22 mouse cellular contexts compared by ENCODE assay signal in the genomic region with DNA sequence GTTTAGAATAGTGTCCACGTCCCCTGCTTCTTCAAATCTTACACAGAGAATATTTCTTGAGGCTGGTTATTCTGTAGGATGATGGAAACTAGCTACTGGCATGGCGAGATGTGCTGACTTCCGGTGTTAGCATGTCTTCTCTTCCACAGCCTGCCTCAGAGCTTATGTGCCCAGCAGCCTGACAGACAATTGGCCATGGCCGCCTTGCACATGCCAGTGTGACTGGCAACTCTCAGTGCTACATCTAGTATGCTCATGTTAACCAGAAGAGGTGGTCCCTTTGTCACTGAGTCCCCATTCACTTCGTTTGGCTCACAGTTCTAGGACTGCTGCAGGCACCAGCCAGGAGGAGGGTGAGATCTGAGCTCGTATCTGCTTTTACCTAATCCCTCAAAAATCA.
DNase-seq lines count a peak whose midpoint lies in the region; ATAC-seq and TF ChIP-seq lines count a peak whose summit lies in the region.
"Had no signal": no experiment of that assay in that cellular context is flagged by ENCODE, and none has a peak within 500 bp of the region (broad histone marks: within the 10 kb centered on the region; RNA-seq: fewer than 3 reads in every experiment).

No protein-coding gene starts in this region.

- H3K4me2 ChIP-seq in stomach, embryonic 14.5 days (replicated peaks; ENCODE audit: low read depth, low read length): no peak overlapping the region
- H3K4me2 ChIP-seq in stomach, postnatal 0 days (replicated peaks; ENCODE audit: low read depth): no peak overlapping the region
- no peak overlapping the region for H3K4me2 ChIP-seq in embryonic facial prominence, embryonic 14.5 days (ENCODE audit: low read depth, low read length)
- H3K4me2 ChIP-seq: embryonic facial prominence, embryonic 15.5 days; heart, embryonic 11.5 days; hindbrain, embryonic 12.5 days had no signal

- H3K9ac ChIP-seq in stomach, embryonic 14.5 days (replicated peaks; ENCODE audit: low read depth, low read length): no peak overlapping the region
- H3K9ac ChIP-seq in stomach, postnatal 0 days (ENCODE audit: low read length): no peak overlapping the region
- no peak overlapping the region for H3K9ac ChIP-seq in embryonic facial prominence, embryonic 14.5 days (ENCODE audit: low read depth, low read length)
- H3K9ac ChIP-seq: embryonic facial prominence, embryonic 15.5 days; hindbrain, embryonic 12.5 days had no signal

- H3K4me3 ChIP-seq in stomach, embryonic 14.5 days (ENCODE audit: low read depth, low read length): no peak overlapping the region
- H3K4me3 ChIP-seq in stomach, postnatal 0 days (ENCODE audit: low read depth, low read length): no peak overlapping the region
- no peak overlapping the region for H3K4me3 ChIP-seq in embryonic facial prominence, embryonic 14.5 days (ENCODE audit: low read depth, low read length)
- H3K4me3 ChIP-seq in limb, embryonic 10.5 days: no peak overlapping the region
- H3K4me3 ChIP-seq: embryonic facial prominence, embryonic 15.5 days; erythroblast, embryonic 14.5 days; forebrain, embryonic 10.5 days; heart, adult 2 months; hindbrain, embryonic 12.5 days had no signal

- no peak for DNase-seq in stomach, postnatal 0 days (ENCODE audit: low spot score)
- DNase-seq in embryonic facial prominence, embryonic 14.5 days (ENCODE audit: low spot score): no peak
- no peak for DNase-seq in limb, embryonic 10.5 days (ENCODE audit: low spot score)
- DNase-seq in frontal cortex, postnatal 36 days (ENCODE audit: low spot score in 2 of 2): no peak
- no peak for DNase-seq in cerebellum, adult 11-12 months
- DNase-seq: adrenal gland, adult 2 months; adrenal gland, postnatal 25 days; cerebellum, adult 8-10 months; cerebellum, postnatal 14 days; embryo, embryonic 11 days; gastrocnemius, postnatal 10 days; heart, adult 2 months had no signal

- ATAC-seq in stomach, embryonic 14.5 days (ENCODE audit: insufficient number of reproducible peaks, insufficient read depth, low FRiP score, low read depth): no peak
- no peak for ATAC-seq in stomach, postnatal 0 days (ENCODE audit: low FRiP score, low TSS enrichment)
- ATAC-seq in embryonic facial prominence, embryonic 14.5 days (ENCODE audit: low read depth): no peak
- no peak for ATAC-seq in megakaryocyte, adult 5-6 weeks (ENCODE audit: poor library complexity, severe bottlenecking)
- ATAC-seq: forebrain, embryonic 14.5 days; hindbrain, embryonic 16.5 days; inflammation-experienced regulatory T-cells, adult 6 months had no signal

- no peak for TF ChIP-seq EP300 in stomach, postnatal 0 days (optimal IDR thresholded peaks at IDR 0.05)

- WGBS in stomach, embryonic 14.5 days: 79% methylated on average over 6 of the region's 6 CpGs
- 77% methylated on average over 6 of the region's 6 CpGs for WGBS in stomach, postnatal 0 days
- 87% methylated on average over 6 of the region's 6 CpGs for WGBS in embryonic facial prominence, embryonic 14.5 days
- 86% methylated on average over 6 of the region's 6 CpGs for WGBS in limb, embryonic 10.5 days

- H3K27me3 ChIP-seq in stomach, embryonic 14.5 days (ENCODE audit: control insufficient read depth, insufficient read depth, low read length): no peaks in the 10 kb centered on the region
- H3K27me3 ChIP-seq in stomach, postnatal 0 days (ENCODE audit: control insufficient read depth, insufficient read depth, low read length): no peaks in the 10 kb centered on the region
- no peaks in the 10 kb centered on the region for H3K27me3 ChIP-seq in embryonic facial prominence, embryonic 14.5 days (replicated peaks; ENCODE audit: control insufficient read depth, insufficient read depth, low read length)
- no peaks in the 10 kb centered on the region for H3K27me3 ChIP-seq in limb, embryonic 10.5 days (ENCODE audit: low read depth, poor library complexity, severe bottlenecking)
- H3K27me3 ChIP-seq: embryonic facial prominence, embryonic 15.5 days had no signal

- no peak for TF ChIP-seq CTCF in stomach, postnatal 0 days (IDR thresholded peaks at IDR 0.05; ENCODE audit: low read depth)

- H3K36me3 ChIP-seq in stomach, embryonic 14.5 days (ENCODE audit: control insufficient read depth, insufficient read depth, low read length): no peaks in the 10 kb centered on the region
- no peaks in the 10 kb centered on the region for H3K36me3 ChIP-seq in stomach, postnatal 0 days (ENCODE audit: control insufficient read depth, insufficient read depth, low read length)
- no peaks in the 10 kb centered on the region for H3K36me3 ChIP-seq in embryonic facial prominence, embryonic 14.5 days (ENCODE audit: control insufficient read depth, insufficient read depth, low read length)
- H3K36me3 ChIP-seq in limb, embryonic 10.5 days: no peaks in the 10 kb centered on the region
- H3K36me3 ChIP-seq: embryonic facial prominence, embryonic 15.5 days; forebrain, embryonic 10.5 days; hindbrain, embryonic 12.5 days had no signal

- peaks cover 2% of the 10 kb centered on the region; the same call in 1 of the 2 replicates for H3K4me1 ChIP-seq in stomach, embryonic 14.5 days (ENCODE audit: control insufficient read depth, insufficient read depth, low read length)
- H3K4me1 ChIP-seq in stomach, postnatal 0 days (replicated peaks; ENCODE audit: control insufficient read depth, insufficient read depth): no peaks in the 10 kb centered on the region
- H3K4me1 ChIP-seq in embryonic facial prominence, embryonic 14.5 days (ENCODE audit: control insufficient read depth, insufficient read depth, low read length): peaks cover 22% of the 10 kb centered on the region
- H3K4me1 ChIP-seq in limb, embryonic 10.5 days: peaks cover 26% of the 10 kb centered on the region

- no peaks in the 10 kb centered on the region for H3K9me3 ChIP-seq in stomach, embryonic 14.5 days (ENCODE audit: control insufficient read depth, low read depth, low read length)
- H3K9me3 ChIP-seq in stomach, postnatal 0 days (ENCODE audit: control insufficient read depth, low read length): no peaks in the 10 kb centered on the region
- H3K9me3 ChIP-seq in embryonic facial prominence, embryonic 14.5 days (ENCODE audit: control insufficient read depth, low read length): no peaks in the 10 kb centered on the region
- H3K9me3 ChIP-seq in limb, embryonic 10.5 days (replicated peaks): no peaks in the 10 kb centered on the region
- H3K9me3 ChIP-seq: embryonic facial prominence, embryonic 15.5 days; forebrain, embryonic 10.5 days; hindbrain, embryonic 12.5 days had no signal

- H3K27ac ChIP-seq in stomach, embryonic 14.5 days (ENCODE audit: low read length): peak overlapping the region; percentile 11; the same call in 1 of the 2 replicates
- H3K27ac ChIP-seq in stomach, postnatal 0 days (replicated peaks): no peak overlapping the region
- peak overlapping the region; percentile 34; the same call in 1 of the 2 replicates for H3K27ac ChIP-seq in embryonic facial prominence, embryonic 14.5 days (replicated peaks; ENCODE audit: low read depth, low read length)
- 0 out of 2 replicates have a peak overlapping the region, but pooled peaks have one; percentile 42 for H3K27ac ChIP-seq in limb, embryonic 10.5 days
- H3K27ac ChIP-seq: forebrain, embryonic 10.5 days; heart, adult 2 months; hindbrain, embryonic 12.5 days had no signal
